Mouse (Mus musculus) C2C12 (cell line): ENCODE data around the gene Gdpd5. TPM values are rescaled to one million over a fixed set of nuclear protein-coding genes. Genes with fewer than 3 reads are reported as not detected.

ENCODE experiments used
- H3K27me3 ChIP-seq: one replicate; pipeline ENCODE4 v1.6.1; 2011; ENCODE audit not compliant: control insufficient read depth, insufficient read depth, insufficient read length
- H3K36me3 ChIP-seq: one replicate; pipeline ENCODE4 v1.6.1; 2011; ENCODE audit not compliant: control insufficient read depth, insufficient read depth
- H3K4me3 ChIP-seq: one replicate; pipeline ENCODE4 v1.5.1; 2011; ENCODE audit warnings: mild to moderate bottlenecking, control low read depth; ENCODE audit not compliant: poor library complexity, insufficient read depth, severe bottlenecking
- H3K79me2 ChIP-seq: one replicate; pipeline ENCODE4 v1.6.1; 2011; ENCODE audit not compliant: control insufficient read depth, insufficient read depth
- H3K79me3 ChIP-seq: one replicate; pipeline ENCODE4 v1.6.1; 2011; ENCODE audit warnings: low read depth, control low read depth
- H3ac ChIP-seq: one replicate; pipeline ENCODE3; 2011; ENCODE audit warnings: low read depth; ENCODE audit not compliant: control insufficient read depth, insufficient read length
- CEBPB ChIP-seq: IDR thresholded peaks from one replicate; pipeline ENCODE4 v1.6.1; 2011; ENCODE audit warnings: low read depth, mild to moderate bottlenecking, control low read depth, moderate library complexity
- CTCF ChIP-seq: IDR thresholded peaks from one replicate; pipeline ENCODE4 v1.5.1; 2011; ENCODE audit not compliant: control insufficient read depth, insufficient read depth, insufficient read length
- FOSL1 ChIP-seq: IDR thresholded peaks from one replicate; pipeline ENCODE4 v1.8.0; 2011; ENCODE audit warnings: mild to moderate bottlenecking, low read length; ENCODE audit not compliant: poor library complexity, insufficient read depth, severe bottlenecking
- MAX ChIP-seq: IDR thresholded peaks from one replicate; pipeline ENCODE4 v1.6.1; 2011; ENCODE audit warnings: mild to moderate bottlenecking, control low read depth
- MYOD1 ChIP-seq: IDR thresholded peaks from one replicate; pipeline ENCODE4 v1.6.1; 2011; ENCODE audit warnings: low read depth; ENCODE audit not compliant: control insufficient read depth, insufficient read length
- MYOG ChIP-seq: IDR thresholded peaks from one replicate; pipeline ENCODE4 v1.6.1; 2011; ENCODE audit not compliant: control insufficient read depth, insufficient read length; ENCODE audit errors: extremely low read depth
- USF1 ChIP-seq: IDR thresholded peaks from one replicate; pipeline ENCODE4 v1.6.1; 2011; ENCODE audit warnings: low read depth, mild to moderate bottlenecking, control low read depth, moderate library complexity
- polyA plus RNA-seq: library from polyadenylated mRNA; unstranded; fragments of >200 nt; fragmentation: generic; extraction: Trizol; gene quantifications from one replicate; pipeline ENCODE4 v1.2.1, GENCODE M21; 2012; ENCODE audit warnings: missing spikeins

The Gdpd5 gene
- polyA plus RNA-seq, 1 experiment: 3.6 TPM

- TF ChIP-seq MYOD1 (no peak), FOSL1 (no peak), CTCF (no peak), CEBPB (no peak), USF1 (no peak), MYOG (no peak), MAX (no peak)
- H3K36me3 ChIP-seq: no peaks in the 10 kb centered on the region
- no peak overlapping the region for H3K4me3 ChIP-seq
- H3K79me2 ChIP-seq: no peaks in the 10 kb centered on the region
- H3K27me3 ChIP-seq: no peaks in the 10 kb centered on the region
- no peaks in the 10 kb centered on the region for H3K79me3 ChIP-seq
- H3ac ChIP-seq: no peak overlapping the region
These were observed 87.3 kb downstream of the Gdpd5 start for GRCm38 (mm10) chr7:99468283-99469132.

DNA sequence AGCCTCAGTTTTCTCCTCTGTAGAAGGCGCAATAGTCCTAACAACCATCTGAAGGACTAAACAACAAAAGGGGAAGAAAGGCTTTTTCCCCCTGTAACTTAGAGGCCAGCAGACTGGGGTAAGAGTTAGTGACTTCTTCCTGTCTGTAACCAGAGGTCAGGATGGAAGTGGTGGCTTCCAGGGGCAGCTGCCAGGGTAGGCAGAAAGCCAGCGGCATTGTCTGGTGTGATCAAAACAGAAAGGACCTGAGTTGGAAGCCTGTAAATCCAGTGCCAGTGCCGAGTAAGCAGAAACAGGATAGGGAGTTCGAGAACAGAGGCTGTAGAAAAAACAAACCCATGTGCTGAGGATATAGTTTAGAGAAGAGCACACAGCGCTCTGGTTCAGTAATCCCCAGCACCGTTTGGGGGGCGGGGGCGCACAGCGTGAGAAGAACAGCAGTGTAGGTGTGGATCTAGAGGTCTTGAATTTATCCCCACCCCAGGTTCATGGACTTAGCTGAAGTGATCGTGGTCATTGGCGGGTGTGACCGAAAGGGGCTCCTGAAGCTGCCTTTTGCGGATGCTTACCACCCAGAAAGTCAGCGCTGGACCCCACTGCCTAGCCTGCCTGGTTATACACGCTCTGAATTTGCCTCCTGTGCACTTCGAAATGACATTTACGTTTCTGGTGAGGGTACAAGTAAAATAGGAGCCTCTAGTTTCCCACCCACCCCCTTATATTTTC lies 88.6 kb downstream of the Gdpd5 start:
- Histone ChIP-seq H3K79me2 (no peaks in the 10 kb centered on the region), H3ac (no peak overlapping the region), H3K4me3 (no peak overlapping the region), H3K27me3 (no peaks in the 10 kb centered on the region), H3K36me3 (no peaks in the 10 kb centered on the region), H3K79me3 (no peaks in the 10 kb centered on the region)
- TF ChIP-seq MYOG: no peak
- no peak for TF ChIP-seq CTCF
- no peak for TF ChIP-seq USF1
- TF ChIP-seq FOSL1: no peak
- no peak for TF ChIP-seq CEBPB
- no peak for TF ChIP-seq MYOD1
- no peak for TF ChIP-seq MAX

DNA sequence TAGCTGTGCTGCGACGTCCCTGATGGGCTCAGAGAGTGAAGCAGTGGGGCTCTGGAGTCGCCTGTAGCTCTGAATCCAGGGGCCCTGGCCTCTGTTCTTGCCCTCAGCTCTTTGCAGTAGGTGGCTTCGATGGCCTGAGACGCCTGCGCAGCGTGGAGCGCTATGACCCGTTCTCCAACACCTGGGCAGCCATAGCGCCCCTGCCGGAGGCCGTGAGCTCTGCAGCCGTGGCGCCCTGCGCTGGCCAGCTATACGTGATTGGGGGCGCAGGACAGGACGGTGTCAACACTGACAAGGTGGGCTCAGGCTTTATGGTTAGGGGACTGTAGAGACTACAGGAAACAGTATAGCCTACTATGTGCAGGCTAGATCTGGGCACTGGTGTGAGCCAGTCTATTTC lies 90.4 kb downstream of the Gdpd5 start:
- Histone ChIP-seq H3K4me3 (no peak overlapping the region), H3K36me3 (no peaks in the 10 kb centered on the region), H3K79me3 (no peaks in the 10 kb centered on the region), H3ac (no peak overlapping the region), H3K79me2 (no peaks in the 10 kb centered on the region), H3K27me3 (no peaks in the 10 kb centered on the region)
- TF ChIP-seq FOSL1 (no peak), CEBPB (no peak), CTCF (no peak)

GRCm38 (mm10) chr7:99473638-99474407 lies 92.6 kb downstream of the Gdpd5 start:
- TF ChIP-seq USF1 (no peak), MYOD1 (no peak), MAX (no peak), MYOG (no peak), CTCF (no peak), FOSL1 (no peak), CEBPB (no peak)
- Histone ChIP-seq H3K27me3 (no peaks in the 10 kb centered on the region), H3K79me2 (peaks cover 2% of the 10 kb centered on the region), H3K36me3 (peaks cover under 1% of the 10 kb centered on the region), H3ac (no peak overlapping the region), H3K4me3 (no peak overlapping the region), H3K79me3 (no peaks in the 10 kb centered on the region)

DNA sequence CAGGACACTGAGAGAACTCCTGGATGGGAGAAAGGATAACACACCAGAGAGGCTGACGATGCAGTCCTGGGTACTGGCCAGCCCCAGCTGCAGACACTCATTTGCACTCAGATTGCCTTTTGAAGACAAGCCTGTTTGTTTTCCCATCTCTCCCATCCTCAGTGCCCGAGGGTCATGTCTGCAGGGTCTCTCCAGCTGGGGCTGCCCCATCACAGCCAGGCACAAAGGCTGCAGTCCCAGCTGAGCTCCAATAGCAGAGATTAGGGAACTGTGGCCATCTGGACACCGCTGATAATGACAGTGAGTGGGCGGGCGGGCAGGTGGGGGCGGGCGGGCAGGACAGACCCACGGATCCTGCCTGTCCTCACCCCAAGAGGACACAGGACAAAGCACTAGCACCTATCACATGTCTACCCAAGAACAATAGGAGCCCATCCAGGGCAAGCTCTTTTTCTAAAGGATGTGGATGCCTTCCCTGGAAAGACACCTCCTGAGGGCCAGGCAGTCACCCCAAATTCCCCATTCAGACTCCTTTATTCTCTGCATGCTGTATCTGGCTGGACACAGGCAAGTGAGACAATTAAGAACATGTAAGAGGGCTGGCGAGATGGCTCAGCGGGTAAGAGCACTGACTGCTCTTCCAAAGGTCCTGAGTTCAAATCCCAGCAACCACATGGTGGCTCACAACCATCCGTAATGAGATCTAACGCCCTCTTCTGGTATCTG lies 93.8 kb downstream of the Gdpd5 start:
- peaks cover 12% of the 10 kb centered on the region for H3K36me3 ChIP-seq
- H3ac ChIP-seq: no peak overlapping the region
- peaks cover 4% of the 10 kb centered on the region for H3K79me3 ChIP-seq
- TF ChIP-seq CTCF: no peak
- H3K4me3 ChIP-seq: no peak overlapping the region
- H3K27me3 ChIP-seq: no peaks in the 10 kb centered on the region
- H3K79me2 ChIP-seq: peaks cover 13% of the 10 kb centered on the region
